Mouse (Mus musculus): Measurements from ENCODE around the gene Atp8a1. TPM values are rescaled to one million over a fixed set of nuclear protein-coding genes. Genes with fewer than 3 reads are reported as not detected.

The Atp8a1 gene
- polyA plus RNA-seq, 1 experiment: 27.8 TPM

DNA sequence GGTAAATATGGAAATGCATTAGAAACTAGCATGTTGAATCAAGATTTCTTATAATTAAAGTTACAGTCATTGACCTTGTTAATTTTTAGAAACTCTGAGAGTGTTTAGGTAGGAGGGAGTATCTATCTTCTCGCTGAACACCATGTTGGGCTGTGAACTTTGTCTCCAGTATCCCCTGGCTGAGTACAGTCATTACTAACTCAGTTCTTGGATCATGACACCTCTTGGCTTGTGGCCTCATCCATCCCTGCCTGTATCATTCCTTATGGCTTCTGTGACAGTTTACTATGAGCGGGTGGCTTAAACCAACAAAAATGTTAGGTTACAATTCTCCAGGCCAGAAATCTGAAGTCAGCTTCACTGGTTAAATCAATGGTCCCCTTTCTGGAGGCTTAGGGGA is 271.5 kb downstream of the Atp8a1 start:
- Histone ChIP-seq H3K36me3 (ENCODE audit: control insufficient read depth, insufficient read depth, low read length) (no peaks in the 10 kb centered on the region), H3K4me1 (replicated peaks; ENCODE audit: control insufficient read depth, insufficient read depth, low read length) (no peaks in the 10 kb centered on the region), H3K4me3 (ENCODE audit: control insufficient read depth, insufficient read depth, low read length) (no peak overlapping the region), H3K27me3 (ENCODE audit: control insufficient read depth, insufficient read depth, low read length) (no peaks in the 10 kb centered on the region), H3K27ac (ENCODE audit: control insufficient read depth, insufficient read depth, low read length) (no peak overlapping the region)
- WGBS: 96% methylated on average over 2 of the region's 2 CpGs
- TF ChIP-seq CTCF (IDR thresholded peaks at IDR 0.05; ENCODE audit: borderline replicate concordance, control insufficient read depth, extremely low read depth, insufficient read depth, low read length, poor library complexity) (no peak), POLR2A (IDR thresholded peaks at IDR 0.05; ENCODE audit: control insufficient read depth, extremely low read depth, insufficient read depth, low read length, poor library complexity) (no peak)
- DNase-seq: no peak

DNA sequence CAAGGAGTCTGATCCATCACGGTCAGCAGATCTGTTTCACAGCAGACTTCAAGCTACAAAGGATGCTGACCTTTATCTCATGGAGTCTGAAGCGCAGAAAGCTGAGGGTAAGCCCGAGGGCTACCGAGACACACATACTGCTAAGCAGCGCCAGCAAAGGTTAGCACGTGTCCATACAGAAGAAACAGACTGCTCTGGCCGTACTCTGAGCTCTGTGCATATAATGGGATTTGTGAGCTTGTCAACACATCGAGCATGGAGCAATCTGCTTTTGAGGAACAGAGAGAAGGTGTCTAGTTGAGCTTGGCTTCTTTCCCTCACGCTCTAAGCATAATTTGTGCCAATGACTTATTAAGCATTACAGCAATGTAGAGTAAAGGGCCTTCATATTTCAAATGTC is 273.2 kb downstream of the Atp8a1 start:
- no peak overlapping the region for H3K27ac ChIP-seq (ENCODE audit: control insufficient read depth, insufficient read depth, low read length)
- no peak for TF ChIP-seq CTCF (IDR thresholded peaks at IDR 0.05; ENCODE audit: borderline replicate concordance, control insufficient read depth, extremely low read depth, insufficient read depth, low read length, poor library complexity)
- no peak for TF ChIP-seq POLR2A (IDR thresholded peaks at IDR 0.05; ENCODE audit: control insufficient read depth, extremely low read depth, insufficient read depth, low read length, poor library complexity)
- no peaks in the 10 kb centered on the region for H3K4me1 ChIP-seq (replicated peaks; ENCODE audit: control insufficient read depth, insufficient read depth, low read length)
- no peak overlapping the region for H3K4me3 ChIP-seq (ENCODE audit: control insufficient read depth, insufficient read depth, low read length)
- no peaks in the 10 kb centered on the region for H3K27me3 ChIP-seq (ENCODE audit: control insufficient read depth, insufficient read depth, low read length)
- 92% methylated on average over 9 of the region's 9 CpGs for WGBS
- H3K36me3 ChIP-seq (ENCODE audit: control insufficient read depth, insufficient read depth, low read length): no peaks in the 10 kb centered on the region
- no peak for DNase-seq

DNA sequence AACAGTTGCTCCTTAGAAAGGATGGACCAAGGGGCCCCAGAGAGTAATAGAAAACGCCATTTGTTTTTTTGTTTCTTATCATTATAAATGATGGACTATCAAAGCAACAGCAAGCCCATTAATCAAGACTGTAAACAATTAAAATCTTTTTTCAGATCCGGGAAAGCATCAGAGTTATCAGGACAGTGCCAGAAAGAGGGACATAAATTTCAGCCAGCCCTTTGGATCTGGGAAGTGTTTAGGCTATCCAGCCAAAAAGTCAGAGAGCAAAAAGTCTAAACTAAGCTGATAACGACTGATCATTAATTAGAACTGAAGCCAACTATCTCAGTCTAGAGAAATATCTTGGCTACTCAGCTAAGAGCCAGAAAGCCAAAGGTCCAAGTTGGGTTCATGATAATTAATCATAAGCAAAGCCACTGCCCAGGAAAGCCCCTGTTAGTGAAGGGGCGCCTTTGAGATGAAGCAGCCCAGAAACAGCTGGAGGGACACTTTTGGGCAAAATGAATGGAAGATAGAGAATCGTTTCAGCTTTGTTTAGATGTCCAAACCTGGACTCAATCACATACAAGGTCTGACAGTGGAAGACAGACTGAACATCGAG is 274.6 kb downstream of the Atp8a1 start:
- H3K27me3 ChIP-seq (ENCODE audit: control insufficient read depth, insufficient read depth, low read length): no peaks in the 10 kb centered on the region

More for the DNA sequence above, 274.6 kb downstream of the Atp8a1 start:
- Histone ChIP-seq H3K4me3 (ENCODE audit: control insufficient read depth, insufficient read depth, low read length) (no peak overlapping the region), H3K27ac (ENCODE audit: control insufficient read depth, insufficient read depth, low read length) (no peak overlapping the region), H3K36me3 (ENCODE audit: control insufficient read depth, insufficient read depth, low read length) (no peaks in the 10 kb centered on the region), H3K4me1 (replicated peaks; ENCODE audit: control insufficient read depth, insufficient read depth, low read length) (no peaks in the 10 kb centered on the region)
- 80% methylated on average over 6 of the region's 6 CpGs for WGBS
- no peak for DNase-seq
- no peak for TF ChIP-seq CTCF (IDR thresholded peaks at IDR 0.05; ENCODE audit: borderline replicate concordance, control insufficient read depth, extremely low read depth, insufficient read depth, low read length, poor library complexity)
- no peak for TF ChIP-seq POLR2A (IDR thresholded peaks at IDR 0.05; ENCODE audit: control insufficient read depth, extremely low read depth, insufficient read depth, low read length, poor library complexity)

Other genes with a start within 250 kb of the Atp8a1 start
- 0.53 and 0.68 TPM in 2 replicates for gene Shisa3, start 239.6 kb downstream of the Atp8a1 start, polyA plus RNA-seq (2012; rRNA removed)
- gene Gm5108, start 94.2 kb upstream of the Atp8a1 start, polyA plus RNA-seq (2012; rRNA removed): not detected in 2 replicates
- not detected in 2 replicates for gene Gm21905, start 99.0 kb upstream of the Atp8a1 start, polyA plus RNA-seq (2012; rRNA removed)
- not detected in 2 replicates for gene Grxcr1, start 184.4 kb upstream of the Atp8a1 start, polyA plus RNA-seq (2012; rRNA removed)

All from thymus, adult 2 months (tissue).